Mouse (Mus musculus): Measurements from ENCODE around the gene Abce1.
"Not testable (repeated sequence)": the region's sequence is repeated elsewhere in the genome, so short reads cannot be mapped to it uniquely, and the experiment has no call there.

Gene Abce1

GRCm38 (mm10) chr8:79711064-79711961 lies at the start of gene Abce1, which contains the start of gene Anapc10:
Gene Abce1 (minus strand): TSS chr8:79711740.
Gene Anapc10 (plus strand): TSS chr8:79711820.
- DNase-seq: peak; percentile 97

- peak; percentile 20 for DNase-seq
These were observed 38.8 kb upstream of the Abce1 start for GRCm38 (mm10) chr8:79750305-79750704.

DNA sequence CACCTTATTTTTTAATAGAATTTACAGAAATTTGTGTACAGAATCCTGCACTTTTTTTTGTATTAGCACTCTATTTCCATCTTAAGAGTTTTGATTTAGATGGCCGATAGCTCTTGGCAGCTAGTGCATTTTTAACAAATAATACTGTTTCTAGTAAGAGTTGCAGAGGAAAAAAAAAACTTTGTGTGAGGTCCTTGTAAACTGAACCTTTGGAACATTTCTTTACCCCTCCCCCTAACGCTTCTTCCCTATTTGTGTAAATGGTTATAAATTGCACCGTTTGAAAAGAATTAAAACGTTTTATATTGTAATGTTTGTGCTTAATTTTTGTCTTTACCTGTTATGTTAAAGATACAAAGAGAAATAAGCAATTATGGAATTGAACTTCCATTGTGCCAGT lies 37.1 kb upstream of the Abce1 start:
- DNase-seq: no peak

DNA sequence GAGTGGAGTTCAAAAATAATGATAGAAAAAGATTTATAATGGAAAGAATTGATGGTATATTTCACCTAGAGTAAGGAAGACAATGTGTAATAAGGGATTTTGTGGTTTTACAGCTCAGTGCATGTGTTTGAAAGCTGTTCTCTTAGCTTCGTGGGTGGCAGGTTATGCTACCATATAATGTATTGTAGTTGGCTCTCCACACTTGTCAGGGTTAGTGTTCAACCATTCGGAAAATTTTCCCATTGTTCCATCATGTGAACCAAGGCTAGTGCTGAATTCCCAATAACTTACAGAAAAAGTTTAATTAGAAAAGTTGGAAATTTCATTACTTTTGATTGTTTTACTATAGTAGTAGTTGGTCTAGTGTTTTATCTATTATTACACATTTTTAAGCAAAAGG lies 36.6 kb upstream of the Abce1 start:
- no peak for DNase-seq

DNA sequence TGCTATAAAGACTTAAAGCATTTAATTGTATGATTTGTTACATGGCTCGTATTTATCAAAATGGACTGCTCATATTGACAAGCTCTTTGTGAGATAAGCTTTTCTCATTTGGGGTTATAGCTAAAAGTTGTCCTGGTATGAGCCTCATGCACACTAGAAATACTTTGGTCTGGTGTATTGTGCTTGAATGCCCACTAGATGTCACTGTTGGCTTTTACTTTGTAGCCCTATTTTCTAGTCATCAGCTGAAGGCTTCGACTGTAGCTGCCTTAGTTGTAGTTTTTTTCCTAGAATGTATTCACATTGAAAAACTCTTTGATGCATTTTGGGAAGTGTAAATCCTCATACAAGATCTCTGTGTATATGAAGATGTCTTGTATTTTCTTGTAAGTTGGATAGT lies 22.8 kb upstream of the Abce1 start:
- peak; percentile 68 for DNase-seq

DNA sequence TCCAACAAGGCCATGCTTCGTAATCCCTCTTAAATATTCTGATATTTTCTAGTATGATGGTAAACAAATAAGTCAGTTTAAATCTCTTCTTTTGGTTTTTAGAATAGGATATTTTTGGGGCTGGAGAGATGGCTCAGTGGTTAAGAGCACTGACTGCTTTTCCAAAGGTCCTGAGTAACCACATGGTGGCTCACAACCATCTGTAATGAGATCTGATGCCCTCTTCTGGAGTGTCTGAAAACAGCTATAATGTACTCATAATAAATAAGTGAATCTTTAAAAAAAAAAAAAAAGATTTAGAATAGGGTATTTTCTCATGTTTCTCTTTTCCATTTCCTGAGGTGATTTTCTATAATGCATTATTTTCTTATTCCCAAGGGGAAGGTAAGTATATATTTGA lies 16.4 kb upstream of the Abce1 start:
- no peak for DNase-seq

GRCm38 (mm10) chr8:79724589-79724988 lies 13.0 kb upstream of the Abce1 start:
- no peak for DNase-seq

DNA sequence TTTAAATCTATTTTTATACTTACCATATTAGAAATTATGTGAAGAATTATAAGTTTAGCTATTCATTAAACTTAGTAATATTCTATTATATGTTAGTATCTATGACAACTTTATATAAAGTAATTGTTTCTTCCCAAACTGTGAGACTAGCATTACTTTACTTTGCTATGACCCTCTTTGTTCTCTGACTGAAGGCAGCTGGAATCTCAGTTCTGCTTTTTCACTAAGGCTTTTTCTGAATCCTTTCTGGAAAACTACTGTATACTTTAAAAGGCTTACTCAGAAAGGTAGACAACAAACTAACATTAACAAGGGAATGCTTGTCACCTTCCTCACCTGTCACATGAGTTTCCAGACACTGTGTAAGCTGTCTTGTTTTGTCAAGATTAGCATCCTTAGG lies 11.8 kb upstream of the Abce1 start:
- no peak for DNase-seq

DNA sequence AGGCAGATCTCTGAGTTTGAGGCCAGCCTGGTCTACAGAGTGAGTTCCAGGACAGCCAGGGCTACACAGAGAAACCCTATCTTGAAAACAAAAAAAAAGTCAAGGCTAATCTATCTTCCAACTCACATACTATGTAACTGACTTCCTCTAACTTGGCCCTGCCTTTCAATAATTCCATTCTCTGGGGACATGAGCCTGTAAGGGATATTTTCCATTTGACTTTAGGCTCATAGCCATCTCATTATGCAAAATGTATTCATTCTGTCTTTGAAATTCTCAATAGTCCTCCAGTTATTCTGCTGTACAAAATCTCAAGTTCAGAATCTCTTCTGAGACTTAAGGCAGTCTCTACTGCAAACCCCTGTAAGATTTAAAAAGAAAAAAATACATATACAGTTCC lies 10.0 kb upstream of the Abce1 start:
- no peak for DNase-seq

GRCm38 (mm10) chr8:79712676-79713075 lies 1.1 kb upstream of the Abce1 start:
- DNase-seq: no peak

DNA sequence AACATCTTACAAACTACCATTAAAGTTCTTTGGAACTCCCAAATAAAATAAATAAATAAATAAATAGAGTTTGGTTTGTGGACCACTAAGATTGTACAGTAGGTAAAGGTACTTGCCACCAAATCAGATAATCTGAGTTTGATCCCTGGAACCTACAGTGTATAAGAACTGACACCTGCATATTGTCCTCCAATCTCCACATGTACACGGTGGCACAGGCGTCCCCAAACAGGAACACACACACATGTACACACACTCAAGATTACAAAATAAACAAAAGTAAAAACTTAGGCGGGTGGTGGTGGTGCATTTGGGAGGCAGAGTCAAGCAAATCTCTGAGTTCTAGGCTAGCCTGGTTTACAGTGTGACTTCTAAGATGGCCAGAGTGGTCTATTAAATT lies 4.9 kb downstream of the Abce1 start:
- no peak for DNase-seq

GRCm38 (mm10) chr8:79692531-79692930 lies 19.0 kb downstream of the Abce1 start:
- DNase-seq: no peak

DNA sequence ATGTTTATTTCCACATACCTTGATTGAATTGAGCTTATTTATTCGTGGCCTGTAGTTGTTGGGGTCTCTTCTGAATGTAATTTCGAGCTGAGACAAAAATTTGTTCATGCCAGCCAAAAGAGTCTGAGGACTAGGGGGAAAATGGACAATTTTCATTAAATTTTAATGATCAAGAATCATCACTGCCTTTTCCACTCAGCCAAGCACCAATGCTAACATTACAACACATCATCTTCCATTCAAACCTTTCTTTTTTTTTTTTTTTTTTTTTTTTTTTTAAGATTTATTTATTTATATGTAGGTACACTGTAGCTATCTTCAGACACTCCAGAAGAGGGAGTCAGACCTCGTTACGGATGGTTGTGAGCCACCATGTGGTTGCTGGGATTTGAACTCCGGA lies 25.6 kb downstream of the Abce1 start:
- DNase-seq: not testable (repeated sequence)

- DNase-seq: no peak
These were observed 30.6 kb downstream of the Abce1 start for GRCm38 (mm10) chr8:79680965-79681364.

DNA sequence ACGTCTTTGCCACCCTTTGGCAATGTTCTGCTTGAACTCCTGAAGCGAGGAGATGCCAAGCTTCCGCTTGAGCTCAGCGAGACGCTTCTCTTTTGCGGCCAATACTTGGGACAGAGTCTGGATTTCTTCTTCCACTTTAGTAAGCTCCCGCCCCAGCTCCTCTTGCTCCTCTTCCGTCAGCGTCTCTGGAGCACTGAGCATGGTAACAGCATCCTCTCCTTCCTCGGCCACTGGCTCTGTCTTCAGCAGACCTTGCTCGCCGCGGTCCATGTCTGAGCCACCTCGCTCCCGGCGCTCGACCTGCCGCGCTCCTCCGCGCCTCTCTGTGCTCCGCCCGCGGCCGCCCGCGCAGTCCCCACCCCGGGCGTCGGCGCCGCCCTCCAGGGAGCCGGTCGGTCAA lies 31.0 kb downstream of the Abce1 start:
- DNase-seq: peak; percentile 7

DNA sequence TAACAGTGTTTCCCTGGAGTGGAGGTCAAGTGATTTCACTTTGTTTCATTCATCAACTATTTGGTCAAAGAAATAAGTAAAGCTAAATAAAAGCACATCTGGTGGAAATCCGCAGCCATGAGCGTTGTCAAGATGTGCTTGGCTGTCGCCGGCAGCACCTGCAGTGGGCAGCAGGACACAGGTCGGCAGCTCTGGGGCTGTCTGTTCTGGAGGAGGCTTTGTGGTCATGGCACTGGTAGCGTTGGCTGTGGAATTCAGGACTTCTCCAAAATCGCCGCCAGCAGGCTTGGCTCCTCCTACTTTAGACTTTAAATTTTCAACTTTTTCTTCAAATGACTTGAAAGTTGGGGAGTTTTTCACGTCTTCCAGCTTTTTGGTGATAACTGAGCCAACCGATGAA lies 31.5 kb downstream of the Abce1 start:
- not testable (repeated sequence) for DNase-seq

GRCm38 (mm10) chr8:79679005-79679404 lies 32.5 kb downstream of the Abce1 start:
- no peak for DNase-seq

- DNase-seq: no peak
These were observed 35.1 kb downstream of the Abce1 start for GRCm38 (mm10) chr8:79676461-79676860.

GRCm38 (mm10) chr8:79658715-79659114 lies 52.8 kb downstream of the Abce1 start:
- not testable (repeated sequence) for DNase-seq

GRCm38 (mm10) chr8:79653736-79654135 lies 57.8 kb downstream of the Abce1 start:
- no peak for DNase-seq

- no peak for DNase-seq
These were observed 61.3 kb downstream of the Abce1 start for GRCm38 (mm10) chr8:79650158-79650814.

- DNase-seq: no peak
These were observed 62.0 kb downstream of the Abce1 start for GRCm38 (mm10) chr8:79649569-79649968.

DNA sequence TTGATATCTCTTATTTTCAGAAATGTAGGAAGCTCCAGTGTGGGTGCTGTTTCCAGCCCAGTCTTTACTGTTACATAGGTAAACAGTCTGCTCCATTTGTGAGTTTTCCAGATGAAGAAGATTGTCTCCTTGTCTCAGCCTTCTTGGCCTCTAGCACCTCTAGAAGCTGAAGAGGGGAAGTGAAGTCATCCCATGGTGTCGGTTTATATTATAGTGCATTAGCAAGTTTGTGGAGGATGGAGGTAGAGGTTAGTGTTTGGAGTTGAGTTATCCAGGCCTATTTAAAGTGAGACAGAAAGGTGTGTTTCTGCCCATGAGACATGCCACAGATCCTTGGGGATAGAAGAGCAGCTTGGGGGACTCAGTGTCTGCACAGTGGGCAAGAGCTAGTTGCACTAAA lies 70.4 kb downstream of the Abce1 start:
- DNase-seq: peak; percentile 17

All from cerebellum, adult 9-10 months (tissue).